Mouse (Mus musculus): ENCODE results near the gene Mast4. TPM values are rescaled to one million over a fixed set of nuclear protein-coding genes. Genes with fewer than 3 reads are reported as not detected.

Gene Mast4
- total RNA-seq, 2 experiments from 2014 or later: 50.5 to 54.6 TPM

GRCm38 (mm10) chr13:102842715-102843114 lies 491.6 kb downstream of the Mast4 start:
- no peak for DNase-seq (ENCODE audit: extremely low spot score in 1 of 2, low spot score in 1 of 2)

DNA sequence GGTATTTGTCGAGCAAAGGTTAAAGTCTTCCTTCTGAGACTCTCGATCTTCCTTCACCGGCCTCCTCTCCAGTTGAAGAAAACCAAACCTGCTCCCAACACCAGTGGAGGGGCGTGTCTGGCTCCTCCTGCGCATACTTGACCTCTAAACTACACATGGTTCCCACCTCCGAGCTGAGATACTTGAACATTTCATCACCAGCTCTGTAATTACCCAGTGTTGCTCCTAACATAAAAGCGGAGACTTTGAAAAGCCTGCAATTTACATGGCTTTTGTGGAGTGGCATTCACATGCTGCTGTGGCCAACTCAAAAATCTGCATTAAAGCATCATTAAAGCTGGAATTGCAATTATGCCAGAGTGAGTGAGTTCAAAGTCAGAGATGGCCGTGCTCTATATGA lies 492.1 kb downstream of the Mast4 start:
- no peak for DNase-seq (ENCODE audit: extremely low spot score in 1 of 2, low spot score in 1 of 2)

GRCm38 (mm10) chr13:102839741-102840482 lies 494.4 kb downstream of the Mast4 start:
- DNase-seq (ENCODE audit: extremely low spot score in 1 of 2, low spot score in 1 of 2): no peak

GRCm38 (mm10) chr13:102837427-102837826 lies 496.9 kb downstream of the Mast4 start:
- no peak for DNase-seq (ENCODE audit: extremely low spot score in 1 of 2, low spot score in 1 of 2)

GRCm38 (mm10) chr13:102835336-102835735 lies 499.0 kb downstream of the Mast4 start:
- DNase-seq (ENCODE audit: extremely low spot score in 1 of 2, low spot score in 1 of 2): no peak

DNA sequence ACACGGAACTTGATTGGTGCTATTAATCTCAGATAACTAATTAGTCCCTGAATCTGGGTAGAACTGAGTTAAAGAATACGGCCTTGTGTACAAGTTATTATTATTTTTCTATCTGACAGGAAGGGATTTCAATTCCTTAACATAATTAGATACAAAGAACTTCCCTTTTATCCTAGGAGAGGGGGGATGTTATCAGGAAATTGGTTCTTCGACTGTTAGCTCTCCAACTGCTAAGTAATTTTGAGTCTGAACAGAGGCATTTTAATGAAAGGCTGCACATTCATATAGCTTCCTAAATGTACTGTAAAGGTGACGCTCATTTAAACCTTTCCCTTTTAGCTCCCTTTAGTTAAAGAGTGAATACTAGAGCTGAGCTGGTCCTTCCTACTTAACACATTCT lies 516.0 kb downstream of the Mast4 start:
- no peak for DNase-seq (ENCODE audit: extremely low spot score in 1 of 2, low spot score in 1 of 2)

GRCm38 (mm10) chr13:102816689-102817088 lies 517.6 kb downstream of the Mast4 start:
- no peak for DNase-seq (ENCODE audit: extremely low spot score in 1 of 2, low spot score in 1 of 2)

DNA sequence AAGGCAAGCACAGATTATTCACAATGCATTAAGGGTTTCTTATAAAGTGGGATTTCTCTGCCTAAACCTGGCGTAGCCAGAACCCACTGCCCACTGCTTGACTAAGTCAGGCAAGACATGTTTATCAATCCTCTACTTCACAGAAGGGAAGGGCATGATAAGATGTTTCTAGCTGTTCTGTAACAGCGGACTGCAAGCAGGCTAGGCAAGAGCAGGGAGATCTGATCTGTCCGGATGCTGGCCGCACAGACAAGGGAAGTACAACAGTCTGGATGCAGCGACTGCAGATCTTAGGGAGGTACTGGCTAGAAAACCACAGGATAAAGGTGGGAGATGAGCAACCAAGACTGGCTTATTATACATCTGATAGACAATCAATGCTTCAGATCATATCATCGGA lies 519.1 kb downstream of the Mast4 start:
- no peak for DNase-seq (ENCODE audit: extremely low spot score in 1 of 2, low spot score in 1 of 2)

- DNase-seq (ENCODE audit: extremely low spot score in 1 of 2, low spot score in 1 of 2): peak; percentile 15 to 24
These were observed 523.0 kb downstream of the Mast4 start for GRCm38 (mm10) chr13:102811129-102811832.

DNA sequence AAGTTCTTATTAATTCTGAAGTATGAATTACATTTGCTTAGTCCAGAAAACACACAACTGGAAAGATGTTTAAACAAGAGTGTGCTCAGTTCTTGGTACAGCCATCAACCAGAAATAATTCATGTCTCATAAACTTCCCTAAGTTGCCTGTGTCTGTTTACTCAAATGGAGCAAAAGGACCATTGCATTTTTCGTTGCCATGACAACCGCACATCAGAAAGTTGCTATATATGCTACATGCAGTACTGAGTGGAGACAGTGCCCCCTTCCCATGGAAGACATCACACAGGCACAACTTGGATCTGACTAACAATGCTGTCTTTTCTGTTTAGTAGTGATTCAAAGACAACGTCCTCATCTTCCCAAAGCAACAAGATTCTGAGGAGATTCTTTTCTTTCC lies 527.6 kb downstream of the Mast4 start:
- DNase-seq (ENCODE audit: extremely low spot score in 1 of 2, low spot score in 1 of 2): no peak

GRCm38 (mm10) chr13:102805190-102805589 lies 529.1 kb downstream of the Mast4 start:
- no peak for DNase-seq (ENCODE audit: extremely low spot score in 1 of 2, low spot score in 1 of 2)

- no peak for DNase-seq (ENCODE audit: extremely low spot score in 1 of 2, low spot score in 1 of 2)
These were observed 531.1 kb downstream of the Mast4 start for GRCm38 (mm10) chr13:102803206-102803605.

GRCm38 (mm10) chr13:102792157-102792556 lies 542.1 kb downstream of the Mast4 start:
- DNase-seq (ENCODE audit: extremely low spot score in 1 of 2, low spot score in 1 of 2): no peak

DNA sequence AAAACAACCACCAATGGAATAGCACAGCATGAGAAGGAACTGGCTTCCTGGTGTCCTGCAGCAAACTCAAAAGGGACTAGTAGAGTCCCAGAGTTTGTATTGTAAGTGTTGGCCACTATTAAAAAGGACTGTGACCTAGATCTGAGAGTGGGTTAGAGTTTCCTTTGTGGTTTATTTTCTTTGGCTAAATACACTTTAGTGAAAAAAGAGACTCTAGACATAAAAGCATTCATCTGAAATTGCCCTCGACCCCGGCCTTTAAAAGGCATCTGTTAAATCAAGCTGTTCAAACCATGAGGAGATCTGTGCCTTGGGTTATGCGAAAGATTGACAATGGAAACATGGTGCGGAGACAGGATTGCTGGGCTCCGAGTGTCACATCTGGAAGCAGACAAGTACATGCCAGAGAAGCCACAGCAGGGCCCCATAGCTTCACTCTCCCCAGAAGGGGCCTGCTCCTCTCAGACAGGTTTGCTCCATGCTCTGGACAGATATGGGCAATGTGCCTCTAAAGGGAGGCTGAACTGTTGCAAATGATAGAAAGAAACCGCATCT lies 543.6 kb downstream of the Mast4 start:
- DNase-seq (ENCODE audit: extremely low spot score in 1 of 2, low spot score in 1 of 2): no peak

GRCm38 (mm10) chr13:102786666-102787230 lies 547.5 kb downstream of the Mast4 start:
- DNase-seq (ENCODE audit: extremely low spot score in 1 of 2, low spot score in 1 of 2): no peak

- no peak for DNase-seq (ENCODE audit: extremely low spot score in 1 of 2, low spot score in 1 of 2)
These were observed 550.6 kb downstream of the Mast4 start for GRCm38 (mm10) chr13:102783531-102784310.

GRCm38 (mm10) chr13:102779275-102779674 lies 555.0 kb downstream of the Mast4 start:
- no peak for DNase-seq (ENCODE audit: extremely low spot score in 1 of 2, low spot score in 1 of 2)

DNA sequence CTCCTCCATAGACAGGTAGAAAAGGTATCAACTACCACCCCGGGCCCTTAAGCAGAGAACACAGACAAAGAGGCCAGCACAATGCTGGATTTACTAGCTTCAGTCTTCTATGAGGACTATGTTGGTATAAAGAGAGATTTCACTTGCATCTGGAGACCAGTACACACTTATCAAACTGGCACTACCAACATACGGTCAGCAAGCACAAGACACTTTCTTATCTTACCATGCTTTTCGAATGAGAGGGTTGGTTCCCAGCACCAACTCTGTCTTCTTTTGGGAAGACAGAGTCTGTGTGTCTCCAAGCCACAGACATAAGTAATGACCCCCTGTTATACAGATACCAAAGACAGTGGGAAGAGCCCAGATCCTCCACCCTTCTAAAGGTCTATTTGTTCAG lies 555.4 kb downstream of the Mast4 start:
- DNase-seq (ENCODE audit: extremely low spot score in 1 of 2, low spot score in 1 of 2): no peak

GRCm38 (mm10) chr13:102775506-102775905 lies 558.8 kb downstream of the Mast4 start:
- no peak for DNase-seq (ENCODE audit: extremely low spot score in 1 of 2, low spot score in 1 of 2)

DNA sequence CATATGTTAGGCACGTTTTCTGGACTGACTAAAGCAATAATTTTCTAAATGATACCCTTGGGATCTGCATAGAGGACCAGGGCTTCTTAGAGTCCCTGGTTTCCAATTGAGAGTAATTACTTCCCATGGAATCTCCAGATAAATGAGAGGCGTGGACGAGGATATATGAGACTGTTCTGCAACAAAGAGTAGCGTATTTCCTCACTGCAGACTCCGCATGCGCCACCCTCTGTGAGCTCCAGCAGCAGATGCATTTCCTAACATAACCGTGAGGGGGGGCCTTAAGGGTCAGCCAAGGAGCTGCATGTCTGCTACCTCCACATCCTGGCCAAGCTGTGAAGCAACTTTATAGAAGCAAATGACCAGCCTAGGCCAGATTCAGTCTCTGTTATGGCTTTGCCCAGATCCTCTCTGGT lies 559.5 kb downstream of the Mast4 start:
- DNase-seq (ENCODE audit: extremely low spot score in 1 of 2, low spot score in 1 of 2): no peak

- DNase-seq (ENCODE audit: extremely low spot score in 1 of 2, low spot score in 1 of 2): no peak
These were observed 561.1 kb downstream of the Mast4 start for GRCm38 (mm10) chr13:102773169-102773568.
